Mouse (Mus musculus): Measurements from ENCODE around the gene Ass1. TPM values are rescaled to one million over a fixed set of nuclear protein-coding genes. Genes with fewer than 3 reads are reported as not detected.
A peak's percentile ranks its signal among the peaks of the same experiment; 100 is the strongest.

Ass1 gene
- total RNA-seq (2021), result 10 to 100 TPM; 44.0 to 49.5 TPM
- long read RNA-seq, experiment 1, transcript Ass1-201 (16 exons, 1,696 nt), result major isoform, 37 of 41 reads
- long read RNA-seq, experiment 1, partial matches to known transcripts, result 4 of 41 reads
- long read RNA-seq, experiment 1, other reads (novel, unspliced or antisense), result 0 of 41 reads
- long read RNA-seq, experiment 2, transcript Ass1-201 (16 exons, 1,696 nt), result major isoform, 21 of 23 reads
- long read RNA-seq, experiment 2, partial matches to known transcripts, result 2 of 23 reads
- long read RNA-seq, experiment 2, other reads (novel, unspliced or antisense), result 0 of 23 reads

DNA sequence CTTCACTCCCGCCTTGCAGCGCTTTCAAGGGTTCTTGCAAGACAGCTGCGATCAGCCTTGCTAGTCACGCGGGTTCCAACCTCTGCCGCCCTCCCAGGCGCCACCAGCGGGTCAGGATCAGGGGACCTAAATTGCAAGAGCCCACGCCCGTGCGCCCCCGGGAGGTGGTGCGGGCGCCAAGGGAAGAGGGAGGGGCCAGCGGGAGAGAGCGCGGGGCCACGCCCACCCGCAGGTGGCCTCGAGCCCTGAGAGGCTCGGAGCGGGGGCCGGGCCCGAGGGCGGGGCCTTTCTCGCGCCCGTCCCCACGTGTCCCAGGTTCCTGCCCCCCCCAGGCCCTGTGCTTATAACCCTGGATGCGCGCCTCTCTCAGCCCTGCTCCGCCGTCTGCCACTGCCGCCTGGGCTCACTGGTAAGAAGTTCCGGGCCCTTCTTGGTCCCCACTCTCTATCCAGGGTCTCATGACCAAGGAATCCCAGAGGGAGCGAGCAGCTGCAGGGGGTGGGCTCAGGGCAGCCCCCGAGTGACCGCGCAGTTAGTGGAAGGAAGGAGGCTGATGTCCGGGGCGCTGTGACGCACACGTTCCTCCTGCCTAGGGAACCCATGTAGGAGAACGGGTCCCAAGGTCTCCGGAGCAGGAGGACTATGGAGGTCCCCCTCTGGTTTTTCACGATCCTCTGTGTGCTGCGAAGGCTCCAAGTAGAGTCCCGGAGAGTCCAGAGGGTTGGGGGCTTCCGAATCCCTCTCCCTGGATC, at the start of gene Ass1:
Ass1 (plus strand) TSS at position 277 of the 752 bp plus-strand sequence.
- peak; percentile 54 to 65 for DNase-seq (ENCODE audit: low spot score in 2 of 2)

DNA sequence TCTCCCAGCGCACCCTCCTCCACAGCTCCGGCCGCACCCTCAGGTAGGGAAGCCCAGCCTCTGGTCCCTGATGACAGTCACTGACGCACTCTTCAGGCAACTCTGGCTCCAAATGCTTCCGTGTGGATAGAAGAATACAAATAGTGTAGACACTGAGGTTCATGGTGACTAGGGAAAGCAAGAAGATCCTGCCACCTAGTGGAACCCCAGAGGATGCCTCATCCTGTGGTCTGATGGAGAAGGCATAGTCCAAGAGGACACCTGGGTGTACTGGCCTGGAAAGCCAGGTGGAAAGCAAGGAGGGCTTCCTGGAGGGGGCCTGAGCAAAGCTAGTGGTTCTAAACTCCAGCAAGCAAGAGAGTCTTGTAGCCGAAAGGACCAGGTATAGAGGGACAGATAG, 49.1 kb upstream of the Ass1 start:
- no peak for DNase-seq (ENCODE audit: low spot score in 2 of 2)

DNA sequence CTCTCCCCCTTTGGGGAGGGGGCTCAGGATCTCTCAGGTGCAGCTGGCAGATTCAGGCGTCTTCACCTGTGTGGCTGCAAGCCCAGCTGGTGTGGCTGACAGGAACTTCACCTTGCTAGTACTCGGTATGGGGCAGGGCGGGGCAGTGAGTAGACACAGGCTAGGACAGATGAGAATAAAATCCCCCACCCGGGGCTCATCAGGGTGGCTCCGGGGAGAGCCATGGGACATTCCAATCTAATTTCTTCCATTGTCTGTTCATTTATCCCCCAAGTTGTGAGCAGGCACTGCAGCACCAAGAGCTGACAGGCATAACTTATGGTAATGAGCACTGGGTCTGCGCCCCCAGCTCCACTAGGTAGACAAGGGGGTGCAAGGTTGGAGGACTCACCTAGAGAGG, 47.4 kb upstream of the Ass1 start:
- DNase-seq (ENCODE audit: low spot score in 2 of 2), result no peak

DNA sequence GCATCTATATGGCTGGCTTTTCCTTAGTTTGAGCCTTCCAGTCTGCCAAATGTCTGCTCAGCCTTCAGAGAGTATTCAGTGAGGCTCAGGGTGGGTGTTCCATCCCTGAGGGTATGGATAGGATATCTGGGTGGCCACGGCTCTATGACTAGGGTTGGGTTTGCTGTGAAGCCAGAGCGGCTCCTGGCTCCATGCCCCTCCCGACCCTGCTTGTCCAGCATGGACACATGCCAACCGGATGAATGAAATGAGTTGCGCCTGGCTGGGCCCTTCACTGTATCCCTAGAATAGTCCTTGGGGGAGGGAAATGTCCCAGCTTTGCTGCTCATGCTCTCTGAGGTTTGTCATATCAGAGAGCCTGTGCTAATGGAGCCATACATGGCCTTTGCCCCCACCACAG, 38.5 kb upstream of the Ass1 start:
- DNase-seq (ENCODE audit: low spot score in 2 of 2), result no peak

DNA sequence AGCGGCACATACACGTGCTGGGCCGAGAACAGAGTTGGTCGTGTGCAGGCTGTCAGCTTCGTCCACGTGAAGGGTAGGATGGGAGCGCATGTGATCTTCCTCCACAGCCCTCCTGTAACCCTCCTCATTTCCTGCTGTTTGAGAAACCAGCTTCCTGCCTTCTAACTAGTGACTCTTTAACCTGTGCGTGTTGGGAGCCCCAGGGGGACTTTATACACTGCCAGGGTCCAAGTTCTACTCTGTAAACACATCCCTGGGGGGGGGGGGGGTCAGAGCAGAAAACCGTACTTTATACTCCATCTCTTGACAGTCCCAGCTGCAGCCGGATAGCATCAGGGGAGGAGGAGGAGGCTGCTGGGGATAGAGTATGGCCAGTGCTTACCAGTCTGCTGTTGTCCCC, 35.3 kb upstream of the Ass1 start:
- no peak for DNase-seq (ENCODE audit: low spot score in 2 of 2)

DNA sequence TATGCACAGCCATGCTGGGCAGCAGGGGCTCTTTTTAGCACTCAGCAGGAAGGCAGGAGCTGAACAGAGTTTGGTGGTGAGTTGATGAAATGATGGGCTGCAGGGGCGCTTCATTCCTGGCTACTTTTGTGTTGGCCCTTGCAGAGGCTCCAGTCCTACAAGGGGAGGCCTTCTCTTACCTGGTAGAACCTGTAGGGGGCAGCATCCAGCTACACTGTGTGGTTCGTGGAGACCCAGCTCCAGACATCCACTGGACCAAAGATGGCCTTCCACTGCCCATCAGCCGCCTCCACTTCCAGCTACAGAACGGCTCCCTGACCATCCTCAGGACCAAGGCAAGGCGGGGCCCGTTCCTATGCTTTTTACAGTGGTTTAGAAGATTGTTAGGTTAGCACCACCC, 34.4 kb upstream of the Ass1 start:
- DNase-seq (ENCODE audit: low spot score in 2 of 2), result peak; percentile 30 to 48

DNA sequence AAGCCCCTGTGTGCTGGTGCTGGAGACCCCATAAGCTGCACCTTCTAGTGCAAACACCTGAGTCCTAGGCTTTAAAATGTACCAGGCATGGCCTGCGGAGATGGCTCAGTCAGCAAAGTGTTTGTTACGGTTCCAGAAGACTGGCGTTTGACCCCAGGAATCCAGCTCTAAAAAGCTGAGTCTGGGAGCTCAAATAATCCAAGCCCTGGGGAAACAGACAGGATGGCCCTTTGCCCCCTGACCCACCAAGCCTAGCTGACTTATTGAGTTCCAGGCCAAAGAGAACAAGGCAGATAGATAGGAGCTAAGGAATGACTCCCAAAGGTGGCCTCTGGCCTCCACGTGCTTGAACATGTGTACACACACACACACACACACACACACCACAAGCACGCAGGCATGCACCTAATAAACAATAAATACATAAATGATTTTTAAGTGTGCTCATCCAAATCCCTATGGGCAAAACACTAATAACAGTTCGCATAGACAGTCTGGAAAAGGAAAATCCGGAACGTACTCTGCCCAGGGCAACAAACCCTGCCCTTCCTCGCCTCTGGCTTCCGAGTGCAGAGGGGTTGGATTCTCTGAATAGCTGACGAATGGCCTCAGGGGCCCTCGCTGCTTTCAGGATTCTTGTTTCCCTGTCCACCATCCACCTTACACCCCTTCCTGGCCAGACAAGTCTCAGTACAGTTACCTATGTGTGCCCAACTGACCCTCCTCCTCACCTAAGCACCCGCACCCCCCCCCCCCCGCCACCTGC, 32.3 kb upstream of the Ass1 start:
- DNase-seq (ENCODE audit: low spot score in 2 of 2), result no peak

DNA sequence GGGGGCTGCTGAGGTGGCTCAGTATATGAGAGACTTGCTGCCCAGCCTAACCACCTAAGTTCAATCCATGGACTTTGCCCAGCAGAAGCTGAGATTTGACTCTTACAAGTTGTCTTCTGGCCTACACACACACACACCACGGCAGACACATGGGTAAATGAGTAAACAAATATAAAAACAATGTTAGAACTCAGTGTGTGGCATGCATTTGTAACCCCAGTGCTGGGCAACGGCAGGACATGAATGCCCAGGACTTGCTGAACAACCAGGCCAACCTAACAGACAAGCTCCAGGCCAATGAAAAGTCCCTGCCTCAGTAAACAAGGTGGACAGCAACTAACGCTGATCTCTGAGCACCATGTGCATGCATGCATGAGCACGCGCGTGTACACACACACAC, 30.4 kb upstream of the Ass1 start:
- no peak for DNase-seq (ENCODE audit: low spot score in 2 of 2)

DNA sequence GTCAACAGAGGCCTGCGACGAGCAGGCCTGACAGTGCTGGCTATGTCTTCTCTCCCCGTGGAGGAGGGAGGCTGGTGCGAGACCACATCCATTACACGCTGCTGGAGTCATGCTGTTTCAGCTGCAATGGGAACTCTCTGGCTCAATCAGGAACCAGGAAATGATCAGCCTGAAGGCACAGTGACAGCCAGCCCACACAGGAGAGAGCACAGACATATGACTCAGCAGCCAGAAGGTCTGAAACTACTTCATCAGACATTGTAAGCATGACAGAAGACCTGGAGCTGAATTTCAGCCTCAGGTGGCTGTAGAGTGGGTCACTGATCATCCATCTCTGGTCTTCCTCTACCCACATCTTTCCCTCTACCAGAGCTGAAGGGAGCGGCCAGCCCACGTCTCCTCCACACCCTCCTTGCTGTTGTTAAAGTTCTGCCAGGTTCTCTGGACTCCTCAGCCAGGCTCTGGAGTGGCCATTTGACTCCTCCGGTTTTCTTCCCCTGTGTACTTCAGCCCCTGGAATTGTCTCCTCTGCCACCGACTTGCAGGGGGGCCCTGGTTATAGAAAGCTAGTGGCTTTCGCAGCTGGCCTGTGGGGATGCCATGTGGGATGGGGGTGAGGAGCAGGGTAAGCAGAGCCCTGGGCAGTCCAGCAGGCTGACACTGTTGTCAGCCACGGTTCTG, 27.4 kb upstream of the Ass1 start:
- peak; percentile 45 to 53 for DNase-seq (ENCODE audit: low spot score in 2 of 2)

DNA sequence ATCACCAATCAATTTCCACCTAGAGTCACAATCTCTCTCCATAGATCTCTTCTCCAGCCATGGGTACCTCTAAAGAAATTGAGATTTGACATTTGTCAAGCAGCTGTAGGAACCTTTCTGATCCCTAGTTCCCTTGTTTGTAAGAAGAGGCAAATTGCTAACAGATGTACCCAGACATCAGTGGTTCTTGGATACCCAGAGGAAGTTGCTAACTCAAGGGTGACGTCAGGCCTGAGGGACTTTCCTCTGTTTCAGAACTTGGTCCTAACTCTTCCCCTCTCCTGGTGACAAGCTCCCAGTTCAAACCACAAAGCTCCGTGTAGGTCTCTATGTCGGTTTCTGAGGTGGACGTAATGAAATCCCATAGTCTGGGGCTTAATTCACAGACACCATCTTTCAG, 24.0 kb upstream of the Ass1 start:
- DNase-seq (ENCODE audit: low spot score in 2 of 2), result no peak

DNA sequence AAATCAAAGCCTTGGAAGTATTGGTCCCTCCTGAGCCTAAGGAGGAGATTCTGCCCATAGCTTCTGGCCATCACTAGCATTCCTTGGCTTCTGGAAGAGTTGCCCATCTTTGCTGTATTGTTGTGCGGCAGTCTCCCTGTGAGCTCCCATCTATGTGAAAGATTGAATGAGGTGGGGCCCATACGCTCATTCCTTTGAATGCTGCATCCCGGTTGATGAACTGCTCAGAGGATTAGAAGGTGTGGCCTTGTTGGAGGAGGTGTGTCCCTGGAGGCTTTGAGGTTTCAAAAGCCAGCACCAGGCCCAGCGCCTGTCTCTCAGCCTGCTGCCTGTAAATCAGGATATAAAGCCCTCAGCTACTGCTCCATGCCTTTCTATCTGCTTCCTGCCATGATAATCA, 23.6 kb upstream of the Ass1 start:
- no peak for DNase-seq (ENCODE audit: low spot score in 2 of 2)

DNA sequence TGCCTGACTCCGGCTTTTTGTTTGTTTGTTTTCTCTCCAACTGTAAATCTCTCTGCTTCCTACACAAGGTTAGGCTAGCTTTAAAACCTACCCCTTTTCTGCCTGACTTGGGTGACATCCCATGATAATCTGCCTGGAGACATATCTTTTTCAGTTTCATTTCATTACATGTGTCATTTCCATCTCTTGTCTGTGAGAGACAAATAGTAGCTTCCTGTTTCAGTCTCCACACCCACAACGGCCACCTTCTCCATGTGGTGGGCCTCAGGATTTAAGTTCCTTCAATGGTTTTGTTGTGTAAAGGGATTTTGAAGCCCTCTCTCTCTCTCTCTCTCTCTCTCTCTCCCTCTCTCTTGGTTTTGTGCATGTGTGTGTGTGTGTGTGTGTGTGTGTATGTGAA, 22.5 kb upstream of the Ass1 start:
- DNase-seq (ENCODE audit: low spot score in 2 of 2), result no peak

DNA sequence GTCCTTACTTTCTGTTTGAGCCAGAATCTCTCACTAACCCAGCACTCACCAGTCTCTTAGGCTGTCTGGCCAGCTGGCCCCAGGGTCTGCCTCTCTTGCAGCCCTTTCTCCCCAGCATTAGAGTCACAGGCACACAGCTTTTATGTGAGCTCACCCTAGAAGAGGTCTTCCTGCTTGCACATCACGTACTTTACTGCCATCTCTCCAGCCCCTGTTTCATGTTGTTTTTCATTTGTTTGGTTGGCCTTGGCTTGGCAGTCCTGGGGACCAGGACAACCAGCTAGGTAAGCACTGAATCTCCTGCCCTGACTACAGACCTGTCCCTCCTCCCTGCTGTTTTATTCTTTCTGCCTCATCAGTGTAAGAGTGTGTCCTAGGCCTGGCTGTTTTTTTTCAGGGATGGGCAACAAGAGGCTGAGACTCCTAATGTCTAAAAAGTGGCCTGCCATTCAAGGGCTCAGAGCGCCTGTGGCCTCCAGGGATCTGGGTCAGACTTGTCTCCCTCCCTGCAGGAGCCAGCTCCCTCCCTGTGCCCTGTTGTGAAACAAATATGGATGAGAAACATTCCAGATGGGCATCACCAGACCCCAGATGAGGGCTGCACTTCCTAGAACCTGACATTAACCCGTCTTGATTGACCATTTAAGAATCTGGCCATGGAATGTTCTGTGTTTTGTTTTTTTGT, 21.1 kb upstream of the Ass1 start:
- no peak for DNase-seq (ENCODE audit: low spot score in 2 of 2)

DNA sequence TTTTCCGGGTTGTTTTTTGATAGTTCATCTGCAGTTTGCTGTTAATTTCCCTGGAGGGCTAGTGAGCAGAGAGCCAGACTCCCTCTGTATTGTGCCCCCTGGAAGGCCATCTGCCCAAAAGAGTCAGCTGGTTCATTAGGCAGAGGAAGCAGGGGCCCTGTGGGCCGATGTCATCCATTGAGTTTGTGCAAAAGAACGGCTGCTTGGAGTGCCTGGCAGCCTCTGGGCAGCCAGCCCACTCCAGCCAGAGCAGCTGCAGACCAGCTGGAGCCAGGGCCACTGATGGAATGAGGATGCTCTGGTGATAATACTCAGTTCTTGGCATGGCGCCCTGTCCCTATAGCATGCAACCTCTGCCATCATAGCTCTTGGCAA, 20.6 kb upstream of the Ass1 start:
- DNase-seq (ENCODE audit: low spot score in 2 of 2), result peak; percentile 19 to 44

DNA sequence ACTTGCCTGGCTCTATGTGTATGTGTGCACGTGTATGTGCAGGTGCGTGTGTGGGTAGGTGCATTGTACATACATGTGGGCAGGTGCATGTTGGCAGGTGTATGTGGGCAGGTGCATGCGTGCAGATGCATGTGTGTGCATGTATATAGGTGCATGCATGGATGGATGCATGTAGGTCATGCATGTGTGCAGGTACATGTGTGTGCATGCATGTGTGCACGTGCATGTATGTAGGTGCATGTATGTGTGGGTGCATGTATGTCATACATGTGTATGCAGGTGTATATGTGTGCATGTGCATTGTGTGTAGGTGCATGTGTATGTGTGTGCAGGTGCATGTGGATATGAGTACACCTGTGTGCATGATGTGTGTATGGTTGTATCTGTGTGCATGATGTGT, 20.1 kb upstream of the Ass1 start:
- no peak for DNase-seq (ENCODE audit: low spot score in 2 of 2)

DNA sequence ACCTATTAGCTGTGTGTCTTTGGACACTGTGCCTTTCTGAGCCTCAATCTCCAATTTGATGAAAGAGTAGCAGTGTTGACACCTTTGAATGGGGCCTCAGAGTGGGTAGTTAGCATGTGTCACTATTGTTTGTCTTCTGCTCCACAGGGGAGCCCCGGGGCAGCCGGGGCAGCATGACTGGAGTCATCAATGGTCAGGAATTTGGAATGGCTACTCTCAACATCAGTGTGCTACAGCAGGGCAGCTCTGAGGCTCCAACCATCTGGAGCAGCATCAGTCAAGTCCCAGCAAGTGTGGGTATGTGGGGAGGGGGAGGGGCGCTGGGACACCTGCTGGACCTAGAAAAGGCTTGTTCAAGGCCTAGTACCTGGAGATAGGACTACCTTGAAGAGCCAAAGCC, 19.3 kb upstream of the Ass1 start:
- DNase-seq (ENCODE audit: low spot score in 2 of 2), result no peak

DNA sequence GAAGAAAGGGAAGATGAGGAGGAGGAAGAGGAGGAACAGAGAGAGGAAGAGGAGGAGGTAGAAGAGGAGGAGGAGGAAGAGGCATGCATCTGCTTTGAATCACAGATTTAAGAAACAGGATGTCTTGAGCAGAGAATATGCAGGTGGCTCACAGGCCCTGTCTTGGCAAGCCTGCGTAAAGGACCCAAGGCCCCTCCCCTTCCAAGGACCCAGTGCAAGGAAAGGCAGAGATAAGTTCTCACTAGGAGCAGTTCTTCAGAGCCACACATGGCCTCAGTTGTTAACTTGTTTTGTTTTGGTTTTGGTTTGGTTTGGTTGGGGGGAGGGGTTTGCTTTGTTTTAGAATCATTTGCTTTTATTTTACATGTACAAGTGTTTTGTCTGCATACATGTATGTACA, 18.5 kb upstream of the Ass1 start:
- no peak for DNase-seq (ENCODE audit: low spot score in 2 of 2)

DNA sequence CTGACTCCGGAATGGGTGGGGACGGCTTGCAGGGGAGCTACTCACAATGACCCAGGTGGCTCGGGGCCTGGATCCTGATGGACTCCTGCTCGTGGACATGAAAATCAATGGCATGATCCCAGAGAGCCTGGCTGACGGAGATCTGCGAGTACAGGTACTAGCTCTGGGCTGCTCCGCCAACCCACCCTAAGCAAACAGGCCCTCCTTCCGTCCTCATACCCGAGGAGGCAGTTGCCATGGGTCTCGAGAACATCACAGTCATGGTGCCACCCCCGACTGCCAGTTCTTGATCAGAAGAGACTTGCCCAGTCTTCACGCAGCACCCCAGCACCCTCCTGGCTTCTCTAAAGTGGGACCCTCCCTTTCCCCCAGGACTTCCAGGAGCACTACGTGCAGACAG, 17.0 kb upstream of the Ass1 start:
- no peak for DNase-seq (ENCODE audit: low spot score in 2 of 2)

DNA sequence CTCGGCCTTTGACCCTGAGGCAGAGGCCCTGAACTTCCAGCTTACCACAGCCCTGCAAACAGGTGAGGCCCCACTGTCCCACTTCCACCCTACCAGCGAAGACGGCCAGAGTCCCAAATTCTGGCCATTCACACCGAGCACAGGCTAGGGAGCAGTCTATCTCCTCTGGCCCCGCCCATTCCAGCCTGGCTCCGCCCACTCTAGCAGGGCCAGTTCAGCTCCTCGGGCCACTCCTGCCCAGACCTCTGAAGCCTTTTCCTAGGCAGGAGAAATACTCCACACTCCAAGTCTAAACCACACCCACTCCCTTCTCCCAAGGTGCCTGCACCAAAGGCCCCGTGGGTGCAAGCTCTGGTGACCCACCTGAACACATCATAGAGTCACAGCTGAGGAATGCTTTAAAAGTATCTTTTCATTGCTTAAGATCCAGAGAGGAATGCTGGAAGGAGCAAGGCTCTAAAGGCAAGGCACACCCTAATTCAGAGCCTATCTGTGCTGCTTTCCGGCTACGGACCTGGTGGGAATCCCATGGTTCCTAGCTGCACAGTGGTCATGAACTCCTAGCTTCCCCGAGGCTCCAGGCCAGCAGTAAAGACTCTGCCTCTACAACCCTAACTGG, 16.3 kb upstream of the Ass1 start:
- DNase-seq (ENCODE audit: low spot score in 2 of 2), result no peak

DNA sequence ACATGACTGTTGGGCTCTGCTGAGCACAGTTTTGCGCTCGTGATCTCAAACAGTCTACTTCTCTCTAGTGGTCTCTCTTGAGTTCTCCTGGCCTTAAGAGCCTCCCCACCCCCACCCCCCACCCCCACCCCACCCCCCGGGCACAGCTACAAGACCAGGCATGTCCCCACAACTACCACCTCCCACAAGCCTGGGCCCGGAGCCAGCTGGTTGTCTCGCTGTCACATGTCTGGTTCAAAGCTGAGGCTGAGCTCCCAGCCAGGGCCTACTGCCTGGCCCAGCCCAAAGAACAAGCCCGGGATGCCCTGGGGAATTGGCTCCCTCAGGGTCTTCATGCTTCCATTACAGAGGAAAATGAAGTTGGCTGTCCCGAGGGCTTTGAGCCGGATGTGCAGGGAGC, 15.7 kb upstream of the Ass1 start:
- peak in 1 of 2 experiments; percentile 42 for DNase-seq (ENCODE audit: low spot score in 2 of 2)

DNA sequence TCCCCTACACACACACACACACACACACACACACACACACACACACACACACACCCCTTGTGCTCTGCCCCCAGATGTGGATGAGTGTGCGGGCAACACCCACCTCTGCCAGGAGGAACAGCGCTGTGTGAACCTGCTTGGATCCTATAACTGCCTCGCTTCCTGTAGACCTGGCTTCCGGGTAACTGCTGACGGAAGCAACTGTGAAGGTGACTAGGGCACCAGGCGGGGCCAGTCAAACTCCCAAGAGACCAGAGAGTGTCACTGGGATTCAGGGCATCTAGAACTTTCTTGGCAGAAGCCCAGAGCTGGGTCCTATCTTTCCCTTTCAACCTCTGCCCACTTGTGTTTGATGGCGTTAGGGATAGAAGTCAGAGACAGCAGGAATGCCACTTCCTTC, 14.6 kb upstream of the Ass1 start:
- no peak for DNase-seq (ENCODE audit: low spot score in 2 of 2)

All from left cerebral cortex, adult 18-20 months (tissue).